Mouse (Mus musculus) forebrain, embryonic 10.5 days (tissue): ENCODE data around the gene Olfr1241. TPM values are rescaled to one million over a fixed set of nuclear protein-coding genes. Genes with fewer than 3 reads are reported as not detected.

Experiments
- DNase-seq: peaks from one replicate; pipeline ENCODE4 v3.0.0-alpha.2; 2017; ENCODE audit warnings: low spot score; ENCODE audit errors: extremely low spot score
- H3K27ac ChIP-seq: fragments of 300-500 bp; sonication (generic); 2 replicates; pipeline ENCODE4 v1.5.1; 2016; ENCODE audit warnings: mild to moderate bottlenecking
- H3K27me3 ChIP-seq: fragments of 300-500 bp; sonication (generic); 2 replicates; pipeline ENCODE4 v1.6.1; 2016; ENCODE audit warnings: mild to moderate bottlenecking; ENCODE audit not compliant: poor library complexity, severe bottlenecking
- H3K36me3 ChIP-seq: fragments of 300-500 bp; sonication (generic); replicated peaks from 2 replicates; pipeline ENCODE4 v1.6.1; 2016; ENCODE audit warnings: mild to moderate bottlenecking, moderate library complexity
- H3K4me1 ChIP-seq: fragments of 300-500 bp; sonication (generic); 2 replicates; pipeline ENCODE4 v1.6.1; 2016
- H3K4me3 ChIP-seq: fragments of 300-500 bp; sonication (generic); 2 replicates; pipeline ENCODE4 v1.5.1; 2016; ENCODE audit warnings: mild to moderate bottlenecking, moderate library complexity
- H3K9me3 ChIP-seq: fragments of 300-500 bp; sonication (generic); 2 replicates; pipeline ENCODE4 v1.6.1; 2016; ENCODE audit warnings: mild to moderate bottlenecking, moderate library complexity
- WGBS: fragments of 180-500 bp; shearing (Covaris S2); methylation state at CpG from one replicate; pipeline ENCODE4 v1.1.7; 2016; 5-methylcytosine and 5-hydroxymethylcytosine counted together
- polyA plus RNA-seq: library from polyadenylated mRNA; unstranded; fragments of >200 nt; fragmentation: Nextera tagmentation; extraction: Ambion mirVana; gene quantifications from 2 replicates; pipeline ENCODE4 v1.2.1, GENCODE M21; 2016

Olfr1241 gene
- polyA plus RNA-seq = not detected in 2 replicates

GRCm38 (mm10) chr2:89487026-89487425, at the start of gene Olfr1241:
TSS of gene Olfr1241 (minus strand) at chr2:89487126.
- H3K4me1 ChIP-seq = no peaks in the 10 kb centered on the region
- no peaks in the 10 kb centered on the region for H3K36me3 ChIP-seq
- DNase-seq = no peak
- no peak within 1 kb of the TSS for H3K4me3 ChIP-seq
- no peak within 1 kb of the TSS for H3K27ac ChIP-seq
- H3K9me3 ChIP-seq = no peaks in the 10 kb centered on the region
- H3K27me3 ChIP-seq = no peaks in the 10 kb centered on the region

- 96% methylated on average over 1 of the region's 1 CpGs for WGBS
- H3K27me3 ChIP-seq = no peaks in the 10 kb centered on the region
- no peaks in the 10 kb centered on the region for H3K36me3 ChIP-seq
- no peak within 1 kb of the TSS for H3K27ac ChIP-seq
- no peaks in the 10 kb centered on the region for H3K9me3 ChIP-seq
- no peaks in the 10 kb centered on the region for H3K4me1 ChIP-seq
- DNase-seq = no peak
- no peak within 1 kb of the TSS for H3K4me3 ChIP-seq
These were observed 44.5 kb upstream of the Olfr1241 start, which contains the start of gene Olfr1243 for GRCm38 (mm10) chr2:89531387-89531786. TSS of gene Olfr1243 (minus strand) at chr2:89531487.

GRCm38 (mm10) chr2:89498235-89498634, 11.3 kb upstream of the Olfr1241 start, which contains the start of gene Olfr1242:
TSS of gene Olfr1242 (minus strand) at chr2:89498335.
- 93% methylated on average over 1 of the region's 1 CpGs for WGBS
- H3K27me3 ChIP-seq = no peaks in the 10 kb centered on the region
- no peaks in the 10 kb centered on the region for H3K36me3 ChIP-seq
- no peaks in the 10 kb centered on the region for H3K9me3 ChIP-seq
- no peaks in the 10 kb centered on the region for H3K4me1 ChIP-seq
- no peak within 1 kb of the TSS for H3K4me3 ChIP-seq
- H3K27ac ChIP-seq = no peak within 1 kb of the TSS
- DNase-seq = no peak

- no peaks in the 10 kb centered on the region for H3K4me1 ChIP-seq
- no peaks in the 10 kb centered on the region for H3K9me3 ChIP-seq
- WGBS = 92% methylated on average over 3 of the region's 3 CpGs
- no peak for DNase-seq
- no peaks in the 10 kb centered on the region for H3K27me3 ChIP-seq
- no peak within 1 kb of the TSS for H3K4me3 ChIP-seq
- no peaks in the 10 kb centered on the region for H3K36me3 ChIP-seq
- no peak within 1 kb of the TSS for H3K27ac ChIP-seq
These were observed 44.0 kb downstream of the Olfr1241 start, which contains the start of gene Olfr1240 for GRCm38 (mm10) chr2:89442900-89443299. TSS of gene Olfr1240 (minus strand) at chr2:89443000.

Other genes starting within 250 kb of the Olfr1241 start
- not detected in 2 replicates for gene Olfr1228, start 233.1 kb downstream of the Olfr1241 start, polyA plus RNA-seq
- gene Olfr1229, start 199.1 kb downstream of the Olfr1241 start, polyA plus RNA-seq = not detected in 2 replicates
- not detected in 2 replicates for gene Olfr1230, start 189.9 kb downstream of the Olfr1241 start, polyA plus RNA-seq
- not detected in 2 replicates for gene Olfr1231, start 180.1 kb downstream of the Olfr1241 start, polyA plus RNA-seq
- not detected in 2 replicates for gene Olfr1232, start 157.5 kb downstream of the Olfr1241 start, polyA plus RNA-seq
- not detected in 2 replicates for gene Olfr1233, start 144.7 kb downstream of the Olfr1241 start, polyA plus RNA-seq
- not detected in 2 replicates for gene Olfr1234, start 122.3 kb downstream of the Olfr1241 start, polyA plus RNA-seq
- not detected in 2 replicates for gene Olfr1238, start 77.5 kb downstream of the Olfr1241 start, polyA plus RNA-seq
- gene Olfr1239, start 66.7 kb downstream of the Olfr1241 start, polyA plus RNA-seq = not detected in 2 replicates
- not detected in 2 replicates for gene Olfr1240, start 44.1 kb downstream of the Olfr1241 start, polyA plus RNA-seq
- gene Olfr1242, start 11.2 kb upstream of the Olfr1241 start, polyA plus RNA-seq = not detected in 2 replicates
- not detected in 2 replicates for gene Olfr1243, start 44.4 kb upstream of the Olfr1241 start, polyA plus RNA-seq
- gene Olfr1245, start 91.3 kb upstream of the Olfr1241 start, polyA plus RNA-seq = not detected in 2 replicates
- gene Olfr1246, start 106.0 kb upstream of the Olfr1241 start, polyA plus RNA-seq = not detected in 2 replicates
- gene Olfr1247, start 127.0 kb upstream of the Olfr1241 start, polyA plus RNA-seq = not detected in 2 replicates
- not detected in 2 replicates for gene Olfr1248, start 131.1 kb upstream of the Olfr1241 start, polyA plus RNA-seq
- gene Olfr1249, start 147.9 kb upstream of the Olfr1241 start, polyA plus RNA-seq = not detected in 2 replicates
- gene Olfr1250, start 174.3 kb upstream of the Olfr1241 start, polyA plus RNA-seq = not detected in 2 replicates
- gene Olfr1251, start 184.8 kb upstream of the Olfr1241 start, polyA plus RNA-seq = not detected in 2 replicates
- gene Olfr1252, start 237.9 kb upstream of the Olfr1241 start, polyA plus RNA-seq = not detected in 2 replicates